Mouse (Mus musculus) limb, embryonic 11.5 days (tissue): ENCODE measurements around the gene Rab40c. TPM values are rescaled to one million over a fixed set of nuclear protein-coding genes. Genes with fewer than 3 reads are reported as not detected.

Experiments used
- ATAC-seq: fragments of 200-750 bp; cut with Nextera tagmentation; 2 replicates; pipeline ENCODE4 v1.8.0; 2017; ENCODE audit warnings: low read depth; ENCODE audit not compliant: insufficient number of reproducible peaks, low FRiP score, low TSS enrichment
- DNase-seq: peaks from one replicate; pipeline ENCODE4 v3.0.0-alpha.2; 2015; ENCODE audit warnings: low spot score
- H3K27ac ChIP-seq: fragments of 300-500 bp; sonication (generic); replicated peaks from 2 replicates; pipeline ENCODE4 v1.5.1; 2014; ENCODE audit warnings: low read depth, mild to moderate bottlenecking, low read length
- H3K27me3 ChIP-seq: fragments of 300-500 bp; sonication (generic); 2 replicates; pipeline ENCODE4 v1.6.1; 2014; ENCODE audit warnings: mild to moderate bottlenecking, low read length, mixed read lengths; ENCODE audit not compliant: control insufficient read depth, insufficient read depth
- H3K36me3 ChIP-seq: fragments of 300-500 bp; sonication (generic); 2 replicates; pipeline ENCODE4 v1.6.1; 2014; ENCODE audit warnings: mild to moderate bottlenecking, low read length, moderate library complexity, mixed read lengths; ENCODE audit not compliant: control insufficient read depth, insufficient read depth
- H3K4me1 ChIP-seq: fragments of 300-500 bp; sonication (generic); 2 replicates; pipeline ENCODE4 v1.6.1; 2014; ENCODE audit warnings: low read length, mixed read lengths; ENCODE audit not compliant: control insufficient read depth, insufficient read depth
- H3K4me2 ChIP-seq: fragments of 300-500 bp; sonication (generic); 2 replicates; pipeline ENCODE4 v1.6.1; 2014; ENCODE audit warnings: low read depth, mild to moderate bottlenecking, moderate library complexity; ENCODE audit not compliant: severe bottlenecking
- H3K4me3 ChIP-seq: fragments of 300-500 bp; sonication (generic); 2 replicates; pipeline ENCODE4 v1.5.1; 2014; ENCODE audit warnings: low read depth, low read length
- H3K9ac ChIP-seq: fragments of 300-500 bp; sonication (generic); 2 replicates; pipeline ENCODE4 v1.6.1; 2014; ENCODE audit warnings: mild to moderate bottlenecking, low read length
- H3K9me3 ChIP-seq: fragments of 300-500 bp; sonication (generic); 2 replicates; pipeline ENCODE4 v1.6.1; 2016; ENCODE audit warnings: low read length; ENCODE audit not compliant: control insufficient read depth
- whole genome bisulfite sequencing: fragments of 180-500 bp; shearing (Covaris S2); extraction: QIAGEN DNeasy Blood & Tissue Kit; methylation state at CpG from one replicate; pipeline ENCODE4 v1.1.7; 2014; 5-methylcytosine and 5-hydroxymethylcytosine counted together
- polyA plus RNA-seq: library from polyadenylated mRNA; unstranded; fragments of >200 nt; fragmentation: Nextera tagmentation; extraction: Ambion mirVana; gene quantifications from 2 replicates; pipeline ENCODE4 v1.2.1, GENCODE M21; 2014

Rab40c gene
- polyA plus RNA-seq, 1 experiment from 2014 or later, result 19.7 TPM

DNA sequence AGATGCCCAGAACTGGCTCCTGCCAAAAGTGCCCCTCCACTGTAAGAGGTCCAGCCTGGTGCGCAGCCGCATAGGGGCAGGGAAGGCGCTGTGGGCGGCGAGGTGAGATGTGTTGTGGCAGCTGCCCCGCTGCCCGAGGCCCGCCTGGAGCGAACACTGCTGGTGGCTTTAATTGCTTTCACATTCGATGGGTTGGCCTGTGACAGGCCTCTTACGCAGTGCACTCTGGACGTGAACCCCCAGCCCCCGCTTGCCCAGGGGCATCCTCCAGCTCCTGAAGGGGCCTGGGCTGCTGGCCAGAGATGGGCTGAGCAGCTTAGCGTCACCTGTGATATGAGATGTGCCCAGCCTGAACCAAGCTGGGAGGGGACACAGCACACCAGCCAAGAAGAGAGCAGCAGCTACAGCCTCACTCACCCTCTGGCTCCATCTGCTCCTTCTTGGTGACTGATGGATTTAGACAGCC is 38.1 kb upstream of the Rab40c start:
- 81% methylated on average over 14 of the region's 14 CpGs for WGBS
- H3K9ac ChIP-seq, result no peak overlapping the region
- H3K4me3 ChIP-seq, result no peak overlapping the region
- H3K9me3 ChIP-seq, result no peaks in the 10 kb centered on the region
- H3K4me2 ChIP-seq, result no peak overlapping the region
- H3K36me3 ChIP-seq, result peaks cover 2% of the 10 kb centered on the region; the same call in 1 of the 2 replicates
- ATAC-seq (no peak), DNase-seq (no peak)
- H3K27me3 ChIP-seq, result peaks cover 10% of the 10 kb centered on the region
- H3K4me1 ChIP-seq, result no peaks in the 10 kb centered on the region
- no peak overlapping the region for H3K27ac ChIP-seq

DNA sequence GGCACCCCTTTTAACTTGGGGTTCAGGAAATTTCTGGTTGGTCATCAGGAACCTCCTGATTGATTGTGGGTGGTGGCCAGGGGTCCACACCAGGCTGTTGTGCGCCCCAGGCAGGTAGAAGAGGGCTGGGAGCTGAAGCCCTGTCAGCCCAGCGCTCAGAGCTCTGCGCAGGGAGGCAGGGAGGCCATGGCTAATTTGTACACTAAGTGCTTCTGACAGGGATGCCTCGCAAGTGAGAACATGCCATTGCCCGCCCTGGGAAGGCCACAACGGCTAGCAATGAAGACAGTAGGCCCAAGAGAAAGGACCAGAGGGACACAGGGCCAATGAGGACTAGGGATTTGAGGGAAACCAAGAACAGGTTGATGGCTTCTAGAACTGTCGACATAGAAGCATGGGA is 37.1 kb upstream of the Rab40c start:
- no peak overlapping the region for H3K9ac ChIP-seq
- H3K4me1 ChIP-seq, result peaks cover 4% of the 10 kb centered on the region
- H3K36me3 ChIP-seq, result peaks cover 2% of the 10 kb centered on the region; the same call in 1 of the 2 replicates
- DNase-seq (no peak), ATAC-seq (no peak)
- H3K4me3 ChIP-seq, result no peak overlapping the region
- 83% methylated on average over 7 of the region's 7 CpGs for WGBS
- no peak overlapping the region for H3K4me2 ChIP-seq
- peaks cover 20% of the 10 kb centered on the region for H3K27me3 ChIP-seq
- no peaks in the 10 kb centered on the region for H3K9me3 ChIP-seq
- H3K27ac ChIP-seq, result no peak overlapping the region

DNA sequence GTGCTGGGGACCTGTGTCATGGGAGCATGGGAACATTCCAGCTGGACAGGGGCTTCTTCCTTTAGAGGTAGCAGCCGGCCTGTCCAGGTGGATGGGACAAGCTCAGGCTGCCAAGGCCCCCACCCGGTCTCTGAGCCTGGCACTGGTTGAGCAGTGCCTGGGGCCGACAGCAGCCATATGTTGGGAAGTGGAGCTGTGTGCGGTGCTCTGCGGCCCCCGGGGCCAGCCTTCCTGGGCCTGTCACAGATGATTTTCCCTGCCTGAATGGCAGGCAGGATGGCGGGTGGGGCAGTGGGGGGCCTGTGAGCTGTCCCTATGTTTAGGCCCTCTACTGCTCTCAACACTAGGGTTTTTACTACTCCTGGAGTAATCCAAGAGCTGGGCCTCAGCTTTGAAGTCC is 36.7 kb upstream of the Rab40c start:
- H3K27me3 ChIP-seq, result peaks cover 25% of the 10 kb centered on the region
- H3K9me3 ChIP-seq, result no peaks in the 10 kb centered on the region
- DNase-seq, result no peak
- no peak overlapping the region for H3K27ac ChIP-seq
- peaks cover 6% of the 10 kb centered on the region for H3K4me1 ChIP-seq
- no peak for ATAC-seq
- H3K4me2 ChIP-seq, result no peak overlapping the region
- 67% methylated on average over 7 of the region's 7 CpGs for WGBS
- H3K4me3 ChIP-seq, result no peak overlapping the region
- H3K9ac ChIP-seq, result no peak overlapping the region
- H3K36me3 ChIP-seq, result peaks cover 2% of the 10 kb centered on the region; the same call in 1 of the 2 replicates

DNA sequence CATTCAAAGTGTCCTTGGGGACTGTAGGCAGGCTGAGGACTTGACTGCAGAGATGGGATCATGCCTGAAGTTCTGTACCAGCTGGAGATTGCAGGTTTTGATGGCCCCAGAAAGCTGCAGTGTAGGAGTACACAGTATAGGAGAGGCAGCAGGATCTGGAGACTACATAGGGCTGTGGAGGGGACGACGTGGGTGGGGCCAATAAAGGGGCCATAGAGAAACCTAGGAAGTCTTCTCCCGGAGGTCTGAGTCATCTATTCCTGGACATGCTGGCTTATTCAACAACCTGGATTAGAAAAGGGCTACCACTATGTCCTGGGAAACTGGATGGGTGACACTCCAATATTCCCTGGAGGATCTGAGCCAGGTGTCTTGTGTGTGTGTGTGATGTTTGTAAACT is 36.2 kb upstream of the Rab40c start:
- Histone ChIP-seq H3K4me3 (no peak overlapping the region), H3K4me1 (peaks cover 6% of the 10 kb centered on the region), H3K27me3 (peaks cover 29% of the 10 kb centered on the region), H3K27ac (no peak overlapping the region), H3K4me2 (no peak overlapping the region), H3K9me3 (no peaks in the 10 kb centered on the region), H3K9ac (no peak overlapping the region), H3K36me3 (peaks cover 2% of the 10 kb centered on the region; the same call in 1 of the 2 replicates)
- DNase-seq (no peak), ATAC-seq (no peak)
- WGBS, result 54% methylated on average over 3 of the region's 3 CpGs

DNA sequence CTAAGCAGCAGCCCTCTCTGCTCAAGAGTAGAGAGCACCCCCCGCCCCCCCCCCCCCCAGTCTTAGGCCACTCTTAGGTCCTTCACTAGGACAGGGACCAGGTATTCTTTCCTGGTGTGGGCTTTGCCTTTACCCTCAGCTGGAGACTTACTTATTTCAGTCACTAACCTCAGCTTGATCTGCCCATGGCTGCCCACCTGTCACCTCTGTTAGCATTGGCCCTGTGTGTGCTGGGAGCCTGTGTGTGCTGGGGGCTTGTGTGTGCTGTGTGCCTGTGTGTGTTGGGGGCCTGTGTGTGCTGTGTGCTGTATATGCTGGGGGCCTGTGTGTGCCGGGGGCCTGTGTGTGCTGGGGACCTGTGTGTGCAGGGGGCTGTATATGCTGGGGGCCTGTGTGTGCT is 35.1 kb upstream of the Rab40c start:
- no peak for ATAC-seq
- H3K4me2 ChIP-seq, result no peak overlapping the region
- H3K27ac ChIP-seq, result no peak overlapping the region
- H3K9me3 ChIP-seq, result no peaks in the 10 kb centered on the region
- peaks cover 40% of the 10 kb centered on the region for H3K27me3 ChIP-seq
- H3K9ac ChIP-seq, result no peak overlapping the region
- H3K4me1 ChIP-seq, result peaks cover 6% of the 10 kb centered on the region
- no peaks in the 10 kb centered on the region for H3K36me3 ChIP-seq
- 72% methylated on average over 2 of the region's 2 CpGs for WGBS
- no peak overlapping the region for H3K4me3 ChIP-seq
- no peak for DNase-seq

DNA sequence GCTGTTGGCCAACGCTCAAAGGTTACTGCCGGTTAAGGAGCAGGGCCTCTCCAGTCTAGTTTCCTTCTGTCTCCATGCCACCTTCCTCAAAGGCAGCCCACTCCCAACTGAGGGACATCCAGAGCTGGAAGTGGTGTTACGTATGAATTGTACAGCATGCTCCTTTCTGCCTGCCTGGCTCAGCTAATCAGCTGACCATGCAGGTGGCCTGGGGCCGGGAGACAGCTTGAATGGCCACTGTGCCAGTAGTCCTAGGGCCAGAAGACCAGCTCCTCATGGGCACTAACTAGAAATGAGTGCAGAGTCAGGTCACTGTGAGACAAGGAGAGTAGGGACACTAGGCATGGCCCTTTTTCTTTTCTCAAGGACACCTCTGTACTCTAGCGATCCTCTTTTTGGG is 33.6 kb upstream of the Rab40c start:
- no peak for ATAC-seq
- peaks cover 40% of the 10 kb centered on the region for H3K27me3 ChIP-seq

DNA sequence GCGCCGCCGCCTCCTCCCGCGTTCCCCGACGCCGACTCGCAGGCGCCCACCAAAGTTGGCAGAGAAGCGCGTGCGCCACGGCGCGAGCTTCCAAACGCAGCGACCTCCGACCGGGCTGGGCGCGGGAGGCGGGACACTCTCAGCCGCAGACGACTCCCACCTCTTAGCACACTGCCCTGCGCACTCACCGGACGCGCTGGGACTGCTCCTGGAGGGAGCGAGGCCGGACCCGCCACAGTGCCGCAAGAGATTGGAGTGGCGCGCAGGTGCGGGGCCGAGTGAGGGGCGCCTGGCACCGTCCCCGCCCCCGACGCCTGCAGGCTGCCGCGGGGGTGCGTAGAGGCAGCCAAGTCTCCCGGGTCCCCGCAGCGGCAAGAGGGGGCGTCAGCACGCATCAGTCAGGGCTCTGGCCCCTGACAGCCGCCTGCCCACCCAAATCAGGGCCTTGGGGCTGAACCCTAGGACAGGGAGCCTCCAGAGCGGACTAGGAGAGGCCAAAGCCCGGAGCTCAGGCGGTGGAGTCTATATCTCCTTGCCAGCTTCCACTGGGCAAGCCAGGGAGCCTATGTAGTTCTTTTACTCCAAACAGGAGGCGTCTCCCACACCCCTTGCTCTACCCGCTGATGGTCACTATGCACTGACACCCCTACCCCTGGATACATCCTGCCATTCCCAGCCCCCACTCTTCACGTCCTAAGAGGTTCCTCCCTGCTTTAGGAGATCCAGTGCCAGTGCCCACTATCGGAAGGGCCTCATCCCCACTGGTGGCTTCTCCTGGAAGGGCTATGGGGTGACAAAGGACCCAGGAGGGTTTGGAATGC is 32.5 kb upstream of the Rab40c start, which contains the start of gene A930017K11Rik:
A930017K11Rik (minus strand) TSS at position 763 of the 821 bp plus-strand sequence.
- peak; percentile 53 for DNase-seq
- Histone ChIP-seq H3K4me2 (peak within 1 kb of the TSS; percentile 69), H3K4me3 (peak within 1 kb of the TSS; percentile 40), H3K9ac (no peak within 1 kb of the TSS), H3K9me3 (no peaks in the 10 kb centered on the region), H3K27me3 (peaks cover 40% of the 10 kb centered on the region), H3K36me3 (no peaks in the 10 kb centered on the region), H3K27ac (no peak within 1 kb of the TSS), H3K4me1 (peaks cover 6% of the 10 kb centered on the region)
- ATAC-seq, result no peak
- 1% methylated on average over 57 of the region's 58 CpGs for WGBS

More for the DNA sequence above, 33.6 kb upstream of the Rab40c start:
- Histone ChIP-seq H3K9ac (no peak overlapping the region), H3K36me3 (no peaks in the 10 kb centered on the region), H3K4me2 (no peak overlapping the region), H3K9me3 (no peaks in the 10 kb centered on the region), H3K4me3 (no peak overlapping the region), H3K27ac (no peak overlapping the region), H3K4me1 (peaks cover 6% of the 10 kb centered on the region)
- WGBS, result 73% methylated on average over 5 of the region's 5 CpGs
- DNase-seq, result no peak

DNA sequence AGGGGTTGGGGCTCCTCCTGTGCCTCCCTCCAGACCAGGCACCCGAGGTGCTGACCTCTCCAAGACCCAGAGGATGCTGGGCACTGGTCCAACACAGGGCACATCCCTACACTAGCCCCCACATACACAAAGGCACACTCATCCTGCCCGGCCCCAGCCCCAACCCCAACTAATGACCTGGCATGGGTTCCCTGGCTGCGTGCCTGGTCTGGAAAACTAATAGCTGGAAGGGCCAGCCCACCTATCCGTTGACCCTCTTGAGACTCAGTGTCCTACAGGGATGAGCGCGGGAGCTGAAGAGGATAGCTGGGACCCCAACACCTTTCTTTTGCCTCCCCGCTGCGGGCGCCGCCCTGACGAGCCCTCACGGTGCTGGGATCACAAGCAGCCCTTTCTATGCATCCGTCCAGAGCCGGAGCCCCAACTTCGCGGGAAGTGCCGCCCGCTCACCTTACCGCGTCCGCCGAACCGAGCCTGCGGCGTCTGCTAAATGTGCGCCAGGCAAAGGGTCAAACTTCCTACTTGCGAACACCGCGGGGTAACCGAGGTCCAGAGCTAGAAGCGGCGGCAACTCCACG is 31.8 kb upstream of the Rab40c start:
- H3K27me3 ChIP-seq, result peaks cover 40% of the 10 kb centered on the region
- no peak for ATAC-seq
- WGBS, result under 1% methylated on average over 33 of the region's 33 CpGs

More for the DNA sequence above, 31.8 kb upstream of the Rab40c start:
- H3K4me3 ChIP-seq, result peak overlapping the region; percentile 40
- H3K4me2 ChIP-seq, result peak overlapping the region; percentile 69
- no peaks in the 10 kb centered on the region for H3K9me3 ChIP-seq
- no peak overlapping the region for H3K27ac ChIP-seq
- peaks cover 6% of the 10 kb centered on the region for H3K4me1 ChIP-seq
- no peak for DNase-seq
- H3K9ac ChIP-seq, result no peak overlapping the region
- H3K36me3 ChIP-seq, result no peaks in the 10 kb centered on the region
